Mouse (Mus musculus) CH12.LX (cell line): ENCODE measurements around the gene Rasgef1a. TPM values are rescaled to one million over a fixed set of nuclear protein-coding genes. Genes with fewer than 3 reads are reported as not detected.

Experiments
- DNase-seq: peaks from one replicate; pipeline ENCODE4 v3.0.0-alpha.2; 2013; ENCODE audit errors: extremely low read depth
- H3K27ac ChIP-seq: 2 replicates; pipeline ENCODE4 v1.5.1; 2012; ENCODE audit warnings: low read depth, mild to moderate bottlenecking, control low read depth, moderate library complexity; ENCODE audit not compliant: insufficient read depth
- H3K27me3 ChIP-seq: replicated peaks from 2 replicates; pipeline ENCODE3; 2012; ENCODE audit warnings: inconsistent platforms
- H3K36me3 ChIP-seq, 2 experiments: replicated peaks in 1 of 2; 2 replicates each; pipeline versions ENCODE3 to v1.6.1; 2012; ENCODE audit warnings: inconsistent platforms in 1 of 2, low read length in 1 of 2, mild to moderate bottlenecking in 1 of 2, mixed read lengths in 1 of 2, moderate library complexity in 1 of 2; ENCODE audit not compliant: control insufficient read depth in 1 of 2, insufficient read depth in 1 of 2
- H3K4me1 ChIP-seq, 2 experiments: 2 replicates each; pipeline ENCODE4 v1.6.1; 2012; ENCODE audit warnings: inconsistent platforms in 1 of 2, moderate library complexity in 1 of 2; ENCODE audit not compliant: insufficient read depth in 2 of 2, control insufficient read depth in 1 of 2
- H3K4me2 ChIP-seq: 2 replicates; pipeline ENCODE4 v1.6.1; 2012; ENCODE audit warnings: low read depth, mild to moderate bottlenecking, control low read depth; ENCODE audit not compliant: poor library complexity, insufficient read depth, severe bottlenecking
- H3K4me3 ChIP-seq, 3 experiments: fragments of 150-350 bp in 1 of 3; sonication (generic) in 1 of 3; replicated peaks in 1 of 3; 2 replicates each; pipeline versions ENCODE3 to v1.5.1; 2011 to 2012; ENCODE audit warnings: low read depth in 2 of 3, low read length in 2 of 3, mild to moderate bottlenecking in 2 of 3, moderate library complexity in 2 of 3, control low read depth in 1 of 3, improper control_type of control experiment in 1 of 3, inconsistent platforms in 1 of 3, mixed read lengths in 1 of 3; ENCODE audit not compliant: poor library complexity in 1 of 3
- H3K79me2 ChIP-seq: replicated peaks from 2 replicates; pipeline ENCODE4 v1.6.1; 2012; ENCODE audit warnings: mild to moderate bottlenecking, moderate library complexity; ENCODE audit not compliant: control insufficient read depth, poor library complexity, insufficient read depth, severe bottlenecking; ENCODE audit errors: extremely low read depth
- H3K9ac ChIP-seq: 2 replicates; pipeline ENCODE4 v1.6.1; 2012; ENCODE audit warnings: low read depth, mild to moderate bottlenecking, control low read depth, moderate library complexity; ENCODE audit not compliant: insufficient read depth
- H3K9me3 ChIP-seq: replicated peaks from 2 replicates; pipeline ENCODE3; 2012; ENCODE audit warnings: low read length, inconsistent platforms, mixed read lengths
- BHLHE40 ChIP-seq: IDR thresholded peaks from 2 replicates; pipeline ENCODE4 v1.6.1; 2011; ENCODE audit warnings: mild to moderate bottlenecking, low read depth, low read length, improper control_type of control experiment
- CHD1 ChIP-seq: IDR thresholded peaks from 2 replicates; pipeline ENCODE4 v1.6.1; 2012; ENCODE audit warnings: low read depth, low read length, improper control_type of control experiment, inconsistent platforms
- CHD2 ChIP-seq: IDR thresholded peaks from 2 replicates; pipeline ENCODE4 v1.6.1; 2011; ENCODE audit warnings: low read length, improper control_type of control experiment
- ETS1 ChIP-seq: conservative IDR thresholded peaks from 2 replicates; pipeline ENCODE4 v1.6.1; 2012; ENCODE audit warnings: low read depth, mild to moderate bottlenecking, inconsistent platforms, low read length, improper control_type of control experiment, moderate library complexity
- HCFC1 ChIP-seq: IDR thresholded peaks from 2 replicates; pipeline ENCODE4 v1.6.1; 2012; ENCODE audit warnings: low read depth, mild to moderate bottlenecking, inconsistent platforms, low read length, improper control_type of control experiment
- JUND ChIP-seq: conservative IDR thresholded peaks from 2 replicates; pipeline ENCODE4 v1.6.1; 2011; ENCODE audit warnings: low read depth, low read length, improper control_type of control experiment
- MAX ChIP-seq: IDR thresholded peaks from 2 replicates; pipeline ENCODE4 v1.6.1; 2011; ENCODE audit warnings: low read length, improper control_type of control experiment
- MAZ ChIP-seq: IDR thresholded peaks from 2 replicates; pipeline ENCODE4 v1.6.1; 2012; ENCODE audit warnings: low read depth, mild to moderate bottlenecking, inconsistent platforms, low read length, improper control_type of control experiment, moderate library complexity
- MEF2A ChIP-seq: IDR thresholded peaks from 2 replicates; pipeline ENCODE4 v1.6.1; 2014; ENCODE audit warnings: low read depth, mild to moderate bottlenecking, inconsistent platforms, low read length, improper control_type of control experiment, borderline replicate concordance
- PAX5 ChIP-seq: IDR thresholded peaks from 2 replicates; pipeline ENCODE4 v1.6.1; 2012; ENCODE audit warnings: low read length, inconsistent platforms, mixed read lengths
- RCOR1 ChIP-seq: conservative IDR thresholded peaks from 2 replicates; pipeline ENCODE4 v1.6.1; 2012; ENCODE audit warnings: low read depth, mild to moderate bottlenecking, inconsistent platforms, low read length, improper control_type of control experiment
- SIN3A ChIP-seq: IDR thresholded peaks from 2 replicates; pipeline ENCODE4 v1.6.1; 2012; ENCODE audit warnings: low read length, improper control_type of control experiment, inconsistent platforms
- USF1 ChIP-seq: IDR thresholded peaks from 2 replicates; pipeline ENCODE4 v1.6.1; 2014; ENCODE audit warnings: low read depth, mild to moderate bottlenecking, inconsistent platforms, low read length, improper control_type of control experiment
- ZC3H11A ChIP-seq: IDR thresholded peaks from 2 replicates; pipeline ENCODE4 v1.6.1; 2012; ENCODE audit warnings: low read depth, mild to moderate bottlenecking, inconsistent platforms, low read length, improper control_type of control experiment
- ZNF384 ChIP-seq: IDR thresholded peaks from 2 replicates; pipeline ENCODE4 v1.6.1; 2012; ENCODE audit warnings: low read depth, low read length, improper control_type of control experiment, inconsistent platforms
- dilution Hi-C: fragments of 300-500 bp; cut with MboI; formaldehyde crosslinking; loops from 2 replicates; pipeline ENCODE4 v1.14.3; 2020; ENCODE audit warnings: low sequenced_read_pairs; ENCODE audit not compliant: extremely low pct_unique_long_range_greater_than_20kb, extremely low pct_ligation_motif_present
- in situ Hi-C: fragments of 300-500 bp; cut with MboI; formaldehyde crosslinking; loops from 3 replicates; pipeline ENCODE4 v1.14.3; 2019; ENCODE audit warnings: low sequenced_read_pairs, low pct_ligation_motif_present, low pct_unique_long_range_greater_than_20kb, mixed read lengths
- polyA plus RNA-seq: library from polyadenylated mRNA; unstranded; fragments of >175 nt; gene quantifications from 2 replicates; pipeline ENCODE4 v1.2.1, GENCODE M21; 2012; ENCODE audit warnings: low read depth; ENCODE audit not compliant: insufficient read length
- total RNA-seq, 2 experiments: library from RNA; depleted of rRNA; stranded (reverse); fragments of 300-350 nt in 1 of 2; fragments of >200 nt in 1 of 2; gene quantifications; 2 replicates each; pipeline ENCODE4 v1.2.3; 2012 to 2014

Rasgef1a gene
- total and polyA plus RNA-seq, 3 experiments: 0.13 TPM; not detected in 2

DNA sequence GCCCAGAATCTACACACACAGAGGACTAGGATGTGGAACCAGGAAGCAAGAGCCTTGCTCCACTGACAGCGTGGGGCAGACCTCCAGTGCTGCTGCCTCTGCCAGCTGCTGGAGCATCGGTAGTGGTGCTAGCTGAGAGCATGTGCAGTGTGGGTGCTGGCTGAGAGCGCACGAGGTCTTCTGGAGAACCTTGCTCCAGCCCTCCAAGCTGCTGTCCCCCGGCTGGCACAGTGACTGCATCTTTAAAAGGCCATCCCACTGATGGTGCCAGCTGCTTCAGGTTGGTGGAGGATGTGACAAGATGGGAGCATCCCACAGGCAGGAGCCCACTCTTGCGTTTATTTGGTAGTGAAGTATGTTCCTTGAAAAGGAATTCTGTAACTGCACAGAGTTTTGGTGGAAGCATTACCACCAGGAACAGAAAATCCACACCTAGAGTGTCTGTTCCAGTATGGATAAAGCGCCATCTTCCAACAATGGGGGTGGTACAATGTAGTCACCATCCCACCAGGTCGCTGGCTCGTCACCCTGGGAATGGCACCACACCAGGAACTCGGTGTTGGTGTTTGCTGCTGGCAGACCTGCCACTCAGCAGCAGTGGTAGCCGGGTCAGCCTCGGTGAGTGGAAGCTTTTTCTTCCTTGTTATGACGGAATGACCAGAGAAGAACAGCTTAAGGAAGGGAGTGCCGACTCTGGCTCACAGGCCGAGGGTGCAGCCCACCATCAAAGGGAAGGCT lies 11.8 kb downstream of the Rasgef1a start:
- Histone ChIP-seq H3K9ac (no peak overlapping the region), H3K27ac (no peak overlapping the region), H3K79me2 (no peaks in the 10 kb centered on the region), H3K4me2 (no peak overlapping the region), H3K4me3 (no peak overlapping the region), H3K4me1 (no peaks in the 10 kb centered on the region), H3K36me3 (no peaks in the 10 kb centered on the region), H3K9me3 (peaks cover 11% of the 10 kb centered on the region), H3K27me3 (peaks cover 84% of the 10 kb centered on the region)
- dilution Hi-C loops (no loop called here), in situ Hi-C loops (no loop called here)
- TF ChIP-seq MAZ (no peak), ZNF384 (no peak), MEF2A (no peak), USF1 (no peak), ZC3H11A (no peak), HCFC1 (no peak), JUND (no peak), PAX5 (no peak), SIN3A (no peak), ETS1 (no peak), BHLHE40 (no peak), RCOR1 (no peak)
- no peak for DNase-seq

DNA sequence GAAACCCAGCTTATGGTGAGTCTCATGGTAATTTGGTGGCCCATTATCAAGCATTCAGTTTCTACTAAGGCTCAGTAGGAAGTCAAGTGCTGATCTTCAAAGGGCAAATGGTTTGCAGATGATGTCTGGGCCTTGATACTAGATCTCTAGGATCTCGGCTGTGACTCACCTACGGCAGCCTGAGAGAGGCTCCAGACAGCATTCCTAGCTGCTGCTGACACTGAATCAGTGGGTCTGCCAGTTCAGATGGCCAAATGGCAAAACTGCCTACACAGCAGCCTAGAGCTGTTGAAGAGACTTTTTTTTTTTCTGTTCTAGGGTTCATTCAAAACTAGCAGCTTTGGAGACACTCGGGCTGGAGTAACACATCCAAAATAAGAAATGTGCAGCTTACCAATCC lies 15.8 kb downstream of the Rasgef1a start:
- TF ChIP-seq MAX (no peak), USF1 (no peak), CHD1 (no peak), CHD2 (no peak)
- Histone ChIP-seq H3K27me3 (peaks cover 81% of the 10 kb centered on the region), H3K27ac (no peak overlapping the region), H3K4me2 (no peak overlapping the region), H3K9me3 (peaks cover 13% of the 10 kb centered on the region), H3K9ac (no peak overlapping the region), H3K36me3 (no peaks in the 10 kb centered on the region), H3K79me2 (no peaks in the 10 kb centered on the region), H3K4me1 (no peaks in the 10 kb centered on the region), H3K4me3 (no peak overlapping the region)
- no peak for DNase-seq
- in situ Hi-C loops (no loop called here), dilution Hi-C loops (no loop called here)
